Mouse (Mus musculus) 416B (cell line): ENCODE results near the gene Lgi2.
A peak's percentile ranks its signal among the peaks of the same experiment; 100 is the strongest.

Experiments
- DNase-seq: peaks from one replicate; pipeline ENCODE4 v3.0.0; 2011; ENCODE audit warnings: low read depth

Lgi2 gene

DNA sequence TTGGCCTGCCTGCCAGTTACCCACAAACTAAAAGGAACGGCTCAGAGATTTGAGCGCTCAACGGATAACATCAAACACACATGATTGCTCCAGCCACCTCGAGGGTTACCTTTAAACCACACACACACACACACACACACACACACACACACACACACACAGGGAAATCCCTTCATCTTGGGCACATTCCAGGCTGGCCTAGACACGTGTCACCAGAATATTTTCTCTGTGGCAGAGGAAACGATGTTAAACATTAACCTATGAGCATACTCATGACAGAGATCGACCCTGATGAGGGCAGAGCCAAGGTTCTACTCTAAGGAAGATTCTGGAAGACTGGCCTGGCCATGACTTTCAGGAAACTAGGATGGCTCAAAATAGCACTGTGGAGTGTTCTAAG, 29.2 kb downstream of the Lgi2 start:
- DNase-seq = no peak

DNA sequence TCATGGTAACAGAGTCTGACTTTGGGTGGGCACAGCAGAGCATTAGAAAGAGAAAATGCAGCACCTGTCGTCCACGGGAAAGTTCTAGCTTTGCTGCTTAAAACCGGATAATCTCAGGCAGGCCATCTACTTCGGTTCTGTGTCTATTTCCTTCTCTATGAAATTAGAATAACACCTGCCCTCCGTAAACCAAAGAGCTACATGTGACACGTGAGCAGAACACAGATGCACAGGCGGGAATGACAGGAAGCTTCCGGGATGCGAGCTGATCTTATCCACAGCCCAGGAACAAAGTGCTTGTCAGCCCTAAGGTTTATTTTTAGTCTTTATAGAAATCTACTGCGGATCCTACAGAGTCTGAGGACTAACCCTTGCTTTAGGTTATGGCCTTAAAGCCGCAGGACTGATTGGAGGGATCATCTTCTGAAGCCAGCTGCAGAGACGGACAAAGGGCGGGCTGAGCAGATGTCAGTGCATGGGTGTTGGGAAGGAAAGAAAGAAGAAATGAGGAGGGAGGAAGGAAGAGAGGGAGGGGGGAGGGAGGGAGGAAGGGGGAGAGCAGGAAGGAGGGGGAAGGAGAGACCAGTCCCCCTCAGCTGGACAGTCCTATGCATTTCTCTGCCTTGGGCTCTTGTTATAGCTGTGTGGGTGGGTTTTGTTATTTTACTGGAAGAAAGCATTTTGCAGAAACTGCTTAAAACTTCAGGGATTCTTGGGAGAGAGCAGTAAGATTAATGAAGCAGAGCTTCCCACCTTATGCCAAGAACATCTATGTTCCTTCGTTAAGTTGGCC, 31.3 kb downstream of the Lgi2 start:
- no peak for DNase-seq

DNA sequence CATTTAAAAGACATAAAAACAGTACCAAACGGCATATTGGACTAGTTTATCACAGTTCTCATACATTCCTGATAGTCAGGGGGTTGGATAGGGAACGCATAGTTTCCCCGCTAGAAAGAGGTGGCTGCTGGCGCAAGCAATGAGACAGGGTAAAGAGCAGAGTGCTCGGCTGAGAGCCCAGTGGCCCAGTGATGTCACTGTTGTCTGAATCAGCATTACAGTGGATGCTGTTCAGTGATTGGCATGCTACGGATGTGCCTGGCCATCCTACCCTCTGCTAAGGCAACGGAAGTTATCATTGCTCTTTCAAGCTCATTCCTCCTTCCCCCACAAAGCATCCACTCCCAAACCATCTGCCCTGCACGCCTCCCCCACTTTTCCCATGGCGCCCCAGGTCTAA, 32.6 kb downstream of the Lgi2 start:
- DNase-seq = no peak

DNA sequence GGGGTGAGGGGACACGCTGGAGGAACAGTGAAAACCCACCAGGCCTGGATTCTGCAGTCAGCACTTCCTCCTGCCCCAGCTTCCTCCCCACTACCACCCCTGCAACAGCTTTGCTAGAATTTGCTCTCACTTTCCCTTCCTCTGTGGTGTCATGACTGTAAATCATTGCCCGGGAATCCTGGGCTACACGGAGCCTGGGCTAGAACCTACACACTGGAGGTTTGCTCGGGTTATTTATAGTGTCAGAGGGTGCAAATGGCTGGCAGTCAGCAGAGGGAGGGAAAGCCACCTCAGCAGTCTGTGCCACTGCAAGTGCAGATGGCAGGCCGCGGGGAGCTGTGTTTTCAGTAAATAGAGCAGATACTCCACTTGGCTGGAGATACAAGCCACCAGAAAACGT, 37.7 kb downstream of the Lgi2 start:
- DNase-seq = no peak

DNA sequence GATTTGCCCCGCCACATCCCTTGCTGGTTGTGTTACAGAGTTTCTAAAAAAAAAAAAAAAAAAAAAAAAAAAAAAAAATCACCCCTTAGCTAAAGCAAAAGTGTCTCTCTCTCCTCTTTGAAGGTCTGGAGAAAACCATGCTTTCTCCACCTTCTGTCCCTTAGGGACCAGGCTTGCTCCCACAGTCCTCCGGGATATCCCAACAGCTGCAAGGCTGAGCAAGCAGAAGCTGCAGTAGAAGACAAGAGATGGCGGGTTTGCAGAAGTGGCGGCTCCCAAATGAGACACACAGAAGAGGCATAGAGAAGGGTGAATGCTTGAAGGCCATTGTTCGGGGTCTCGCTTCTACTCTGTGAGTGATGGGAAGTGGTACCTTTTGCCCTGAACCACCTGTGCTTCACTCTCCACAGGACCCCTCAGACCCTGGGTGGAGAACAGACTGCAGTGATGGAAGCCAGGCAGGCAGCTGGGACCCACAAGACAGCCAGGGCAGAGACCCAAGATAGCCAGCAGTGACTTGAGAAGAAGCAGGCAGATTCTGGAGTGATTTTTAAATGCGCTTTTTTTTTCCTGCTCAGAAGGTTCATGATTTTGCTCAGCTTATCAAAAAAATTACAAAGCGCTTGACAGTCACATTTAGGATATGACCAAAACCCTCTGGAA, 39.8 kb downstream of the Lgi2 start:
- DNase-seq = no peak

DNA sequence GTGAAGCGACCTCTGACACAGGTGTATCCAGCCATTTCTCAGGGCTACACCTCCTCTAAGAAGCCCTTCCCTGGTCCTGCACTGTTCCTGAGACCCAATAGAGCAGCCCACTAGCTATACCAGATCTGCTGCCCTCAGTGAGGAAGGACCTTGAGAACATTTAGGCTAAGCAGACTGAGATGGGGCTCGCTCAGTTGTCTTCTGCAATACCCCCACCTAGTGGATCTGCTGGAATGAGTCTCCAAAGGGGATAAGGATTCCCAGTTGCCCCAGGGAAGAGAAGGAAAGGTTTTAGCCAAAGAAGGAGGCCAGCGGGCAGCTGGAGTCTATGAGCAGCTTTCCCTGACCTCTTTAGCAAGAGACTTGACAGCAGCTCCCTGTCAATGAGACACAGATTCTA, 42.1 kb downstream of the Lgi2 start:
- peak; percentile 28 for DNase-seq

DNA sequence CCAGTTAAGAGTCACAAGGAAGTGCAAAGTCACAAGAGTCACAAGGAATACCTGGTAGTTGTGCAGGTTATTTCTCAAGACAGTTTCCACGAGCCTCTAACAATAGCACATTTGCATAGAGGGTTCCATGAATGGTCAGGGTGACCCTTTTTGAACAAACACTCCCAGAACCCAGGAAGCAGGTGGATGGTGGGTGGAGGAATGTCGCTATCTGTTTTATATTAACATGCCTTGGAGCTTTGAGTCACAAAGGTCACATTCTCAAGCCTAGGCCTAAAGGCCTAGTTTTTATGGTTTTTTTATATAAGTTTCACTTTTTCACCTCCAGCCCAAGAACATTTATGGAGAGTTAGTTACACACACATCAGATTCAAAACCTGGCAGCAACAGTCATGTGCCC, 46.3 kb downstream of the Lgi2 start:
- no peak for DNase-seq

DNA sequence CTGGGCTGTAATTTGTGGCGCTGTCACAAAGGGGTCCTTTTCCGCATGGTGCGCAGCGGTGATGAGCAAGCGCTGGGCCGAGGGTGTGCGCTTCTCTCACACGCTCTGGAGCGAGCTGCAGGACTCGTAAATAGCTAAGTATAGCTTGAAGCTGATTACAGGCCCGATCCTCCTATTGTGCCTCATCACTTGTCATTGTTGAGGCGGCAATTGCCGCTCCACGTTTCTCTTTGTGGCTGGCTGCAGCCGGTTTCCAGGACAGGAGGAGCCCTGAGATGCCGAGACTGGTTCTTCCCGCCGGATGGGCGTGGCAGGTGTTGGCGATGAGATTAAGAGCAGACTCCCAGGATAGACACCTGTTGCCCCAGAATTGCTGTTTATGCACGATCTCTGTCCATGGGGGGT, 50.2 kb downstream of the Lgi2 start:
- no peak for DNase-seq

DNA sequence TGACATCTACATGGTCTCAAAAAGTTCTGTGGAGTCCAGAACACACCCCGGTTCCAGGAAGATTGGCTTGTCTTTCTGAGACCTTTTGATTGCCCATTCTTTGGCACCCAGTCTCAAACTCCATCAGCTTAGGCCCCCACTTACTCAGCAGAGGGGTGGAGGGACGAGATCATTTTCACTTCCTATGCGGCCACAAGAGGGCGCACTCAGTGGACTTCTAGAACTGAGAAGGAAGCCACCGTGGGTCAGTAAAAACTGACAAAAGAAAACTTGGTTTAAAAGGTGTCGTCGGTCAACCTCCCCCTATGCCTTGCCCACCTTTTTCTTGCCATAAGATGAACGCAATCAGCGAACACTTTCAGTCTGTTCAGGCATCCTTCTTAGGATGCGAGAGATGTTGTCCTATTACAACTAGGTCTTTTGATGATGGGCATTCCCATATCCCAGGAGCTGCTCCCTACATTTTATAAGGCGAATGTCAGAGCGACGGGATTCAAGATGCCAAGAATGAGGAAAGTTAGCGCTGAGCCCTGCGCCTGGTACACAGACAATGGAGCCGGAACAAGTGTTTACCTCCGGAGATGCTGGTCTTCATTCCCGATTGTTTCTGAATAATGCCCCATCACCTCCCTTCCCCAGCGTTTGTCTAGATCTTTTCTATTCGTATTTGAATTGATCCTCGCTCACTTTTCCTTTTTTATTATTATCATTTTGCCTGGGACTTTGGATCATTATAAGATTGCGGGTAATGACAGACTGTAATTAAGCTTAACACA, 50.8 kb downstream of the Lgi2 start:
- peak; percentile 67 for DNase-seq

DNA sequence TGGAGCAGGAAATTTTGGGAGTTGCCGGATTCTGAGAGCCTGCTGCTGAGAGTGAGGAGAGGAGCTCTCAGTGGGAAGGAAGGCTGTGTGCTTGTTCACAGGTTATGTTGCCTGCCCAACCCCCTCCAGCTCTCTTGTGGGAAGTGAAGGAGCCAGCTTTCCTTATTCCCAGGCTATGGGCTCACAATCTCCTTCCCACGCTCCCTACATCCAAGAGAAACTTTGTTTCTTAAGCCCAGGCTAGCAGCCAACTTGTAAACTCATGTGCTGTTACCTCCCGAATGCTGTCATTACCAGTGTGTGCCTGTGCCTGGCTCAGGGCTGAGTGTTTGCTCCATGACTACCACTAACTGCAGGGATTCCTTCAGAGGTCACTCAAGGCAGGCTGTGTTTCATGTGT, 55.2 kb downstream of the Lgi2 start:
- no peak for DNase-seq

DNA sequence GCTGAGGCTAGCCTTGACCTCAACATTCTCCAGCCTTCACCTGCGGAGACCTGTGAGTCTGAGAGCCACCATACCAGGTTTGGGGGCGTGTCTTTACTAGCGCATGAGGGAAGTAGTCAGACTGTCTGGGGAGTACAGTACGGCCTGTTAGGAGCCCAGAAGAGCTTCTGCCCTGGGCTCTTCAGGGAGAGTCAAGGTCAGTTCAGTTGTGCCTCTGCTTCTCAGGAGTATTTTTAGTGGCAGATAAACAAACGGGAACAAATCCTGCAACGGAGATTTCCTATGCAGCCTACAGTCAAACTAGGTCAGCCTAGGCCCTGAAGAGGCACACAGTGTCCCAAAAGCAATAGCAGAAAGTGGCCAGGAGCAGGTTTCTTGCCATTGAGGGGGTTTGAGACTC, 56.8 kb downstream of the Lgi2 start:
- no peak for DNase-seq

DNA sequence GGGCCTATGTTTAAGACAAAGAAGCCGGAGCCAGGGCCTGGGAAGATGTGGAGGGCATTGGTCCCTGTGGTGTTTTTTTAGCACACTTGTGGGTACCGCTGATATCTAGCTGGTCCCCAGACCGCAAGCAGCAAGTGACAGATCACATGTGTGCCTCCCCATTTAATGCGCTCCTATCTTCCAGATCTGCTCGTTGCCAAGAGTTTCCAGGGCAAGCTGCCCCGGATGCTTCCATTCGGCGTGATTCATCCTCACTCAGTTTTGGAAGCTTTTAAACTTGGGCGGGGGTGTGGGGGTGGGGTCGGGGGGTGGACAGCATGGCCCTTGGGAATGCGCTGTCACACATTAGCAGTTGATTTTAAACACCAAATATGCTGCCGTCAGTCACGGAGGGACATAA, 61.6 kb downstream of the Lgi2 start:
- no peak for DNase-seq

DNA sequence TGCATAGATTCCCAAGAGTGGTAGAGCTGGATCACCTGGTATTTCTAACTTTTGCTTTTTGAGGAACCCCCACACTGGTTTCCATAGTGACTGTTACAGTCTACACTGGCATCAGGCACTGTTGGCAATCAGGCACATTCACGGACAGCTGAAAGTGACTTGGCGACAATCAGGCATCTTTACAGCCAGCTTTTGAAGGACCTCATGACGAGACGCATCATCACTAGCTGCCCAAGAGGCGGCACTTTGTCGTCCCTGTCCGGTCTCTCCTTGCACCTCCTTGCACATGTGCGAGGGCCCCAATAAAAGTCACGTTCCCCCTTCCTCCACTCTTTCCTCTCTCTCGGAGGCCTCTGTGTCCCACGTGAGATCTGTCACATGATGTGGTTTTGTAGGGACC, 62.1 kb downstream of the Lgi2 start:
- DNase-seq = no peak

DNA sequence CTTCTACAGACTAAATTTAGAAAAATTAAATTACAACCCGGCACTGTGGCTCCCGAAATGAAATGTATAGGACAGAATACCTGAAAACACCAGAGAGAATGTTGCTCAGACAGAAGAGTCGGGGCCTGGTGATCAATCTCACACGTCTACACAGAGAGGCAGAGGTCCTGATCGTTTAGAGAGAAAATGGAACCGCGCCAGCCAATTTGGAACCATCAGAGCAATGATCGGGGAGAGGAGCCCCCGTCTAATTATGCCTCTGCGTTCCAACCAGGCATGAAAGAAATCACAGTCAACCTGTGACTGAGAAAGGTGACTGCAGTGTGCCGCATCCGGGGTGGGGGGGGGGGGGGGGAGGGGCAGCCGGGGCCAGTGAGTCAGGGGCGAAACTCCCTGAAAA, 70.6 kb downstream of the Lgi2 start:
- DNase-seq = no peak

DNA sequence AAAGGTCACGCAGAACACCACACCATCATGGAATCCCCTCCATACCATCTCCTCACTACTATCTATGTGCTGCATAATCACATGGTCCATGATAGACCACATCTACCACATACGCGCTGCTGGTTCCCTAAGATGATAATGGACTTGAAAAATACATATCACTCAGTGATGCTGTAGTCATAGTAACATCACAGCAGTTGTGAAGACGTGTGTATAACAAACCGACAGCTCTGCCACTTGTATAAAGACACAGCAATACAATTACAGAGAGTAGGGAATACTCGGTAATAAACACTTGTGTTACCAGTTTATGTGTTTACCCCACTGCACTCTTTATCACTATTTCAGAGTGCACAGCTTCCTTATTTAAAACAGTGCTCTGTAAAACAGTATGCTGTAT, 74.8 kb downstream of the Lgi2 start:
- DNase-seq = no peak

DNA sequence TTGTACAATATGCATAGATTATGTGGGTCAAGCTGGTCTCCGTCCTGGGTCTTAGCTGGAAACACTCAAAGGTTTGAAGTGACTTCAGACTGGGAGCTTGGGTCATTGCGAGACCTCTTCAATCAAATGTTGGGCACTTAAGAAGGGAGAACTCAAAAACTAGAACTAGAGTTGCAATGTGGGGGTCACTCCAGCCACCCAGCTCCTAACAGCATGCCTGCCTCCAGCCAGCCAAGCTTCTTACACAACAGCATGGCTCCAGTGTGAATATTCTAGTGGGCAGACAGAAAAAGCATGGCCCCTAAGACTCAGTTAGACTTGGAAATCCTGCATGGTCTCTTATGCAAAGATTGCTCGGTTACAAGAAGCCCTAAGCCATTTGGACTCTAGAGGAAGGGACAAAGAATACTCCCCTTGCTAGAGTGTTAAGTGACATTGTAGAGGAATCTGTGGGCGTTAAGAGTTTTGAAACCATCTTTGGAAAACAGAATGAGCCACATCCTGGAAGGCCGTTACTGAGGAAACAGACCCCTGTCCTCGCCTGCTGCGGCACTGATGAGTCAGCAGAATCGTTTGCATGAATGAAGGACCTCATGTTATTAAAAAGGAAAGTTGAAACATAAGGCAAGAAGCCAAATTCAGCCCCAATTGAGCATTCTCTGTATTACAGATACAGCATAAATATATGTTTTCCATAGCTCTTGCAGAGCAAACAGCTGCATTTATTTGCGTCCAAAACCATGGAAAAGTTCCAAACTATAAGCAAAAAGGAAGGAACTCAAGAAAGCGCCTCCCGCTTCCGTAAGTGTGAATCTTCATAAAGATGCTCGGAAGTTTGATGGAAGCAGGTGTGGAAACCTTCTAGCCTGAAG, 78.5 kb downstream of the Lgi2 start:
- peak; percentile 81 for DNase-seq
